Mouse (Mus musculus): ENCODE measurements around the gene Galnt10.

- TF ChIP-seq CTCF (IDR thresholded peaks at IDR 0.05; ENCODE audit: borderline replicate concordance, insufficient read depth, low read depth, low read length) (no peak), POLR2A (IDR thresholded peaks at IDR 0.05; ENCODE audit: borderline replicate concordance, insufficient read depth, low read length) (peak; percentile 60; the same call in 1 of the 2 replicates)
Observed at GRCm38 (mm10) chr11:57800971-57801765, 155.9 kb downstream of the Galnt10 start, which contains the start of gene Sap30l.

Measured in cerebellum, adult 2 months (tissue).